Mouse (Mus musculus): ENCODE results near the gene Stk4. TPM values are rescaled to one million over a fixed set of nuclear protein-coding genes. Genes with fewer than 3 reads are reported as not detected.

Stk4 gene
- total RNA-seq, 1 experiment from 2014 or later: 163 TPM

DNA sequence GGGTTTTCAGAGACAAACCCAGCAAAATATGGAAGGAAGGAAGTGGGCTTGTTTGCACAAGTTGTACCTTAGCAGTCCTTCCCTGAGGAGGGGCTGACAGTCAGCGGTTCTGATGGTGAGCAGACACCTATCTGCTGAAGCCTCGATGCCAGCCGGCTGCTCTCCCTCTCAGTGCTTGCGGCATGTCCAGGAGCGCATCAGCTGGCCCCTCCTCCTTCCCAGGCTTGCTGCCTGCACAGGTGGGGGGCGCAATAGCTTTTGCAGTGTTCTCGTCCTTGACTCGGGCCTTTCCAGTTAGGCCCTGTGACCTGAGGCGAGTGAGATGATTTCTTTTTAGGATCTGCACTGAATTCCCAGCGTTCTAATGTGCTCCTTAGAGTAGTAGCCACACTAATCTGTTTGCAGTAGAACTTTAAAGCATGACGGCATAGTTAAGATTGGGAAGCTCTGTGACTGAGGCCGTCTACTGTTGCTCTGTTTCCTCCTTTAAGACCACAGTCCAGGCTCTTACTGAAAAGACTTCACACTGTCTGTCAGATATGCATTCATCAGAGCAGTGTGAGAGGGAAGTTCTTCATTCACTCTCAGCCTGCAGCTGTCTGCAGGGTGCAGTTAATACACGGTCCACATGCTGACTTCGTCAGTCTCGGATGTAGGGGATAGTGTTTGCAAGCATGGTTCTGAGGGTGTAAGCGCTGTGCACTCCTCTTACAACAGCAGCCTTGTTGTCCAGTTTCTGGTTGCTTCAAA, 37.2 kb downstream of the Stk4 start:
- ATAC-seq (replicated peaks in 1 of 2; ENCODE audit: insufficient read depth in 1 of 2, low FRiP score in 2 of 2, low TSS enrichment in 1 of 2, low read depth in 1 of 2, poor library complexity in 2 of 2, severe bottlenecking in 2 of 2): no peak

DNA sequence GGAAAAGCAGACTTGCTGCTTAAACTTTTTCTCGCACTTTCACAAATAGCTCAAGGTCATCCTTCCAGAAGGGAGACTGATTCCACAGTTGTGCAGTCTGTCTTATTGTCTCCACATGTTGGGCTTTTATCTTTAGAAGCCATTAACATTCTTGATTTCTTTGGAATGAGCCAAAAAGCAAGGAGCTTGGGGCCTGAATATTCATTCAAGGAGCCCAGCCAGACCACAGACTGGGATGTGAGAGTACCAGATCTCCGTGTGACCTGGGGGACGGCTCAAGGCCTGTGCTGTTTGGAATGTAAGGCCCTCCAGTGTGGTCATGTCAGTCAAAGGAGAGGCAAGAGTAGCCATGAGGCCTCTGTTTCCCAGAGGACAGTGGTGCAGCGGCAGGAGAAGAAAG, 38.4 kb downstream of the Stk4 start:
- no peak for ATAC-seq (replicated peaks in 1 of 2; ENCODE audit: insufficient read depth in 1 of 2, low FRiP score in 2 of 2, low TSS enrichment in 1 of 2, low read depth in 1 of 2, poor library complexity in 2 of 2, severe bottlenecking in 2 of 2)

DNA sequence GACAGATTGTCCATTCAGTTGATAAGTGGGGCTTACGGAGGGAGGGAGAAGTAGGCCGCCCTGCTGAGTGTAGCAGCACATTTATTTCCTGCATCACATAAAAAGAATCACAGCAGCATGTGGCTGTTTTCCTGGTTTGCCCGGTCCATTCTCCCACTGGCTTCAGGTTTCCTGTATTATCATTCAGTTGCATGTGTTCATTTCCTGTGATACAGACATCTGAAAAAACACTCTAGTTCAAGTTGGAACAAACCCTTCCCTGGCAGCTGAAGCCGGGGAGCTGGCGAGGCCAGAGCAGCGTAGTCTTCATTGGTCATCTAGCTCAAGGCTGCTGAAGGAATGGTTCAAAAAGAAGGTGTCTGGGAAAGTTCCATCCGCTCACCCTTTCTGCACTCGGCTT, 41.4 kb downstream of the Stk4 start:
- no peak for ATAC-seq (replicated peaks in 1 of 2; ENCODE audit: insufficient read depth in 1 of 2, low FRiP score in 2 of 2, low TSS enrichment in 1 of 2, low read depth in 1 of 2, poor library complexity in 2 of 2, severe bottlenecking in 2 of 2)

DNA sequence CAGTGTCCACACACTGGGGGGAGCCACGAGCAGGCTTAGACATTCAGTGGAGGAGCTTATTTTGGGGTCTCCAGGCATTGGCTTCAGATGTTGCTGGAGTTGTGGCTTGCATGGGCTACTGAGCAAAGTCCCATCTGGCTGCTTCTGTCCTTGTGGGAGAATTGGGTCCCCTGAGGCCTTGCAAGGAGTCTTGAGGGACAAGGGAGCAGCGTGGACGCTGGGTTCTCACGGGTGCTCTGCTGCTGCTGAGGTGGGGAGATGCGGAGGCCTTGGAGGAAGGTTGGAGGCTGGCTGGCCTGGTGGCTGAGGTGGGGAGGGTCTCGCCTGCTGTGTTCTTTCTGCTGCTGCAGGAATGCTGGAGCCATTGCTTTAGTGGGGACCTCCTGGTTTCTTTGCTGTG, 43.9 kb downstream of the Stk4 start:
- ATAC-seq (replicated peaks in 1 of 2; ENCODE audit: insufficient read depth in 1 of 2, low FRiP score in 2 of 2, low TSS enrichment in 1 of 2, low read depth in 1 of 2, poor library complexity in 2 of 2, severe bottlenecking in 2 of 2): no peak

DNA sequence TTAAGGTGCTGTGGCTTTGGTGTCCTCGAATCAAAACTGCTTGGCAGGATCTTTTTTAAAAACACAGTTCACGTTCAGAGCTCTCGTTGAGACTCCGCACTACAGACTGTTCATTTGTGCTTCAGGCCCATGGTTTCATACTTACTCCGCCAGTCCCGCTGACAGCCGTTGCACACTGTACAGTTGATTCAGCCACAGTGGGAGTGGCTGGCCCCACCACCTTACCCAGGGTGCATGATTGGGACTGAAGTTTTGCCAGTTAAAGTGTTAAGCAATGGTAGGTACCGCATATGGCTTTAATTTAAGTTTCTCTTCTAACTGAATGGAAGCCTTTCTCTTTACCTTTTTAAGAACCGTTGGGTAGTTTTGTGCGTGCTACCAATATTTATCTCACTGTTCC, 45.4 kb downstream of the Stk4 start:
- no peak for ATAC-seq (replicated peaks in 1 of 2; ENCODE audit: insufficient read depth in 1 of 2, low FRiP score in 2 of 2, low TSS enrichment in 1 of 2, low read depth in 1 of 2, poor library complexity in 2 of 2, severe bottlenecking in 2 of 2)

DNA sequence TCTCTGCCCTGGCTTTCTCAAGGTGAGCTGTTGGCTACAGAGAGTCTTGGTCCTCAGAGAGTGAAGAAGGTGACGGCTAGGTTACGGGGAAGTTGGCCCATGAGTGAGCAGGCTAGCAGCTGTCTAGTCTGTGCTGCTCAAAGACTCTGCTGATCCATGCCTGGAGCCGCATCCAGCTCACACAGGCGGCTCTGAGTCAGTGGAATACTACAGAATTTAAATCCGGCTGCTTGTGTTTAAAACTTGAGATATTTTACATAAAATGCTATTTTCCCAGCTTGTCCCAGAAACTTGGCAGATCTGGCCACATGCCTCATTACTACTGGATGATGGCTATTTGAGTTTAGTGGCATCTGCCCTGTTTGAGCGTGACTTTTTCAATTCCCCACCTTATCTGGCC, 49.4 kb downstream of the Stk4 start:
- ATAC-seq (replicated peaks in 1 of 2; ENCODE audit: insufficient read depth in 1 of 2, low FRiP score in 2 of 2, low TSS enrichment in 1 of 2, low read depth in 1 of 2, poor library complexity in 2 of 2, severe bottlenecking in 2 of 2): no peak

DNA sequence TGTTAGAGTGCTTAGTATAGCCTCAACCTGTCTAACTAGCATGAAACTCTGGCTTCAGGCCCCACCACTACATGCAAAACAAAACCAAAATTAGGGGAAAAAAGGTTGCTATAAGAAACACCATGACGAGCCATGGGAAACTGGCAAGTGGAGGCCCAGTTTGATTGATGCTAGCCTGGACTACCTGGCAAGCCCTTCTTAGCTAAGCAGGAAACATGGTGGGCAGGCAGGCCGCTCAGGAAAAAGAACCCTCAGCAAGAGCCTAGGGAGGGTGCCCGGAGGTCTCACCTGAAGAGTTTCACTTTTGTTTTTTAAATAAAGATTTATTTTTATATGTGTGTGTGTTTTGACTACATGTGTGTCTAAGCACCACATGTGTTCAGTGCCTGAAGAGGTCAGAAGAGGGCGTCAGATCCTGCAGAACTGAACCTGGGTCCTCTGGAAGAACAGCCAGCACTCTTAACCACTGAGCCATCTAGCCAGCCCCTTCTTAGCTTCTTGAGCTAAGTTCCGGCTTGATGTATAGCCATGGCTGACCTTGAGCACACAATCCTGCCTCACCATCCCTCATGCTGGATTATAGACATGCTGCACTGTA, 53.1 kb downstream of the Stk4 start:
- ATAC-seq (replicated peaks in 1 of 2; ENCODE audit: insufficient read depth in 1 of 2, low FRiP score in 2 of 2, low TSS enrichment in 1 of 2, low read depth in 1 of 2, poor library complexity in 2 of 2, severe bottlenecking in 2 of 2): peak in 1 of 2 experiments; percentile 10; a peak in 1 of 4 replicates

DNA sequence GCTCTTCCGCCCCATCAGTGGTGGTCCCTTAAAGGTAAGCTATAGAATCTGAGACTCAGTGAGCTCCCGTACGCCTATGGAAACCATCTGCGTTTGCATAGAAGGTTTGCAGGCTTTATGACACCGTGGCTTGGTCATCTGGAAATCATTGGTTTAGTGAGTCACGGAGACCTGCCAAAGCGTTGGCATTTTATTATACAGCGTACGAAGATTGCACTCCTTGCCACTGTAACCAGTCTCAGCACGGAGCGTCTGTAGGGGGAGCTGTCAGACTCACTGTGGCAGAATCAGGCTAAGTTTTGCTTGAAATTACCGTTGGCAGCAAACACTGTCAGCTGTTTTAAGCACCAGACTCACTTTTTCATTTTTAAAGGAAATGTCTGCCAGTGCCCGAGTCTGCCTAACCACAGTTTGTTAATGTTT, 56.4 kb downstream of the Stk4 start:
- no peak for ATAC-seq (replicated peaks in 1 of 2; ENCODE audit: insufficient read depth in 1 of 2, low FRiP score in 2 of 2, low TSS enrichment in 1 of 2, low read depth in 1 of 2, poor library complexity in 2 of 2, severe bottlenecking in 2 of 2)

DNA sequence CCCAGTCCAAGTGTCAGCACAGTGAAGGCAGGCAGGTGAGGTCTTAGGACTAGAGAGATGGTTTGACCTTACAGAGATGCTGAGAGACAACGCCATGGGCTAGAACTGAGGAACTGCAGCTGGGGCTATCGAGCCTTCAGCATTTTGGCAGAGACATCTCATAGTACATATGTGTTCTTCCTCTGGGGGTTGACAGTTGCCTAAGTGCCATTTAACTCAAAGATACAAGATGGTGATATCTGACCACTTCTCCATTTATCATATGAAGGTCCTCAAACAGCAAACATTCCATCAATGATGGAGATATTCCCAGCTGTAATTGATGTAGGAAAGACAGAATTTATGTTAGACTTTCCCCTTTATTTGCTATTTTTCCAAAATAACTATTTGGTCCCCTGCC, 57.2 kb downstream of the Stk4 start:
- no peak for ATAC-seq (replicated peaks in 1 of 2; ENCODE audit: insufficient read depth in 1 of 2, low FRiP score in 2 of 2, low TSS enrichment in 1 of 2, low read depth in 1 of 2, poor library complexity in 2 of 2, severe bottlenecking in 2 of 2)

DNA sequence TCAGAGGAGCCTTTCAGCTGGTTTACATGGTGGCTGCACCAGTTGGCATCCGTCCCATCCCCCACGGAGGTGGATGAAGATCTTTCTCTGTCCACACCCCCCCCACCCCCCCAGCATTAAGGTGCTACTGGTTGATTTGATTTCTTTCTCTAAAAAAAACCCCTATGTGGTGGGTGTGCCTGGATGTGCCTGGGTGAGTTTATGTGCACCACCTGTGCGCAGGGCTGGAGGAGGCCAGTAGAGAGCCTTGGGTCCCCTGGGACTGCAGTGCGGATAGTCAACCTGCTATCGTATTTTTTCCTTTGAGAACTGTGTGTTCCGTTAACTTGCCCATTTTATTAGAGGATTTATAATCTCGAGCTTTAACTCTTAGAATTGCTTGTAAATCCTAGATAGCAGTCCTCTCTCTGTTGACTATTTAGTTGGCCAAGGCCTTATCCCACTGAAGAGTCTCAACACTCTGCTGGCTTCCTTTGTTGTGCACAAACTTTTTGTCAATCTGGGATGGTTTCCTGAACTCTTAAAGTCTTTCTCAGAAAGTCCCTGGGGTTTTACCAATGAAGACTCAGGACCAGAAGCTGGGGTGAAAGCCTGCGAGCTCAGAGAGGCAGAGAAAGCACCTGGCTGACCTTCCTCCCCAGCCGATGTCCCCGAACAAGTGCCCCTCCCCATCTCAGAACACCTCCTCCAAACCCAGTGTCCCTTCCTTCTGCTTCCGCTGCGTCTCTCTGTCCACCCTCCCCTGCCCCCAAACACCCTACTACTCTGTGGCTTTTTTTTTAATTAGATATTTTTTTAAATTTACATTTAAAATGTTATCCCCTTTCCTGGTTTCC, 58.7 kb downstream of the Stk4 start:
- no peak for ATAC-seq (replicated peaks in 1 of 2; ENCODE audit: insufficient read depth in 1 of 2, low FRiP score in 2 of 2, low TSS enrichment in 1 of 2, low read depth in 1 of 2, poor library complexity in 2 of 2, severe bottlenecking in 2 of 2)

DNA sequence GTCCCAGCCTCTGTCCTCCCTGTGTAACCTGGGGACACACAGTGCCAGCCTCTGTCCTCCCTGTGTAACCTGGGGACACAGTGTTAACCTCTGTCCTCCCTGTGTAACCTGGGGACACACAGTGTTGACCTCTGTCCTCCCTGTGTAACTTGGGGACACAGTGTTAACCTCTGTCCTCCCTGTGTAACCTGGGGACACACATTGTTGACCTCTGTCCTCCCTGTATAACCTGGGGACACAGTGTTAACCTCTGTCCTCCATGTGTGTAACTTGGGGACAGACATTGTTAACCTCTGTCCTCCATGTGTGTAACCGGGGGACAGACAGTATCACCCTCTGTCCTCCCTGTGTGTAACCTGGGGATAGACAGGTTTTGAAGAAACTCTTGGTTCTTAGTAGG, 61.5 kb downstream of the Stk4 start:
- ATAC-seq (replicated peaks in 1 of 2; ENCODE audit: insufficient read depth in 1 of 2, low FRiP score in 2 of 2, low TSS enrichment in 1 of 2, low read depth in 1 of 2, poor library complexity in 2 of 2, severe bottlenecking in 2 of 2): no peak

DNA sequence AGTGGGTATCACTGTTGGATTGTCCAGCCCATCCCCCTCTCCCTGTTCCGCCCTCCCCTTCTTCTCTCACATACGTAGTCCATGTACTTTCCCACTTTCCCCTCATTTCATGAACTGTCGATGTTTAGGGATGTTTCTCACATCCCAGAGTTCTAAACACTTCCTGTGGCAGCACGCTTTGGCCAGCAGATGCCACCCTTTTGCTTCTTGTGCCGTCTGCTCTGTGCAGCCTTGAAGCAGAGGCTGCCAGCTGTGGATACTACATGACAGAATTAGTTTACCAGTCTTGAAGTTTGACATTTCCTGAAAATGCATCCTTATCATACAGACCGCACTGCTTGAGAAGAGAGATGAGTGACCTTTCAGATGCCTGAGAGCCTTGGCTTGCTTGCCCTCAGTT, 64.4 kb downstream of the Stk4 start:
- no peak for ATAC-seq (replicated peaks in 1 of 2; ENCODE audit: insufficient read depth in 1 of 2, low FRiP score in 2 of 2, low TSS enrichment in 1 of 2, low read depth in 1 of 2, poor library complexity in 2 of 2, severe bottlenecking in 2 of 2)

DNA sequence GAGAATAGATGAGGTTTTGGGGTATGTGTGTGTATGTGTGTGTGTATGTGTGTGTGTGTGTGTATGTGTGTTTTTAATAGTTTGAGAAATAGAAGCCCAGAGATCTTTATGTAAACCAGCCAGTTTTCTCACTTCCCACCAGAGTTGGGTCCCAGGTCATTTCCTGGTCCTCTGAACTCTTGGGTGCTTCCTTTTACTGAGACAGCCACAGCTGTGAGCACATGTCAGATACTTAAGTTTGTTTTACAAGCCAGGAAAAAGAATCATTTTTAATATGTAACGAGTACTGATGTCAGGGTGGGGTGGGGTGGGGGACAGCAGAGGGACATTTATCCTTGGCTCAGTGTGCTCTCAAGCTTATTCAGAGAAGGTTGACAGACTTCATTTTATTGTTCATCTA, 65.2 kb downstream of the Stk4 start:
- no peak for ATAC-seq (replicated peaks in 1 of 2; ENCODE audit: insufficient read depth in 1 of 2, low FRiP score in 2 of 2, low TSS enrichment in 1 of 2, low read depth in 1 of 2, poor library complexity in 2 of 2, severe bottlenecking in 2 of 2)

DNA sequence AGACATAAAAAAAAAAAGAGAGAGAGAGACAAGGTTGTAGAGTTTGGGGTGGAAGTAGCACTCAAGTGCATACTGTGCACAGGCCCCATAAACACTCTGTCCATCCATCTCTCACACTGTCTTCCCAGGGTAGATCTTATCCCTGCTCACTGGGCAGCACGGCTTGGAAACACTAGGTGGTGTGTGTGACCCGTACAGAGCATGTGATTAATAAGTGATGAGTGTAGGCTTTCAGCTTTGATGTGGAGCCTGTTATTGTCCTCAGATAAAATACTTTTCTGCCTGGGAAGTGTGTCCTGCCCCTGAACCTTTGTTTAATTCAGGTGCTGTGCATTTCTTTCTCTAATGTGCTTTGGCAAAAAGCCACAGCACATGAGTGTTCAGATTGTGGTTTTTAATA, 66.3 kb downstream of the Stk4 start:
- no peak for ATAC-seq (replicated peaks in 1 of 2; ENCODE audit: insufficient read depth in 1 of 2, low FRiP score in 2 of 2, low TSS enrichment in 1 of 2, low read depth in 1 of 2, poor library complexity in 2 of 2, severe bottlenecking in 2 of 2)

DNA sequence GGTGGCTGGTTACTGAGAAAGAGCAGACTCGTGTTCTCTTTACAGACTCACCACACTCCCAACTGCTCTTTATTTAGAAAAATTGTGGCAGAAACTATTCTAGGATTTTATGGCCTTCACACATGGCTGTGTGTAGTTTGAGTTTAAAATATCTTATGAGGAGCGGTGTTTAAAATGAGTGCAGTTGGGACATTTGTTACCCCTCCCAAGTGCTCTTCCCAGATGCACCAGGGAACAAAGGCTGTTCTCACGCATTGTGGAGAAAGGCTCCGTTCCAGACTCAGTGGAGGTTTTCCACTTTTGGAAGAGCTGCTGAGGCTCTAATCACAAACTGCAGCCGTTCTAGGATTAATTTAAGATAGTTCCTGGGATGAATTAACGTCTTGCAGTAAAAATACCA, 67.6 kb downstream of the Stk4 start:
- ATAC-seq (replicated peaks in 1 of 2; ENCODE audit: insufficient read depth in 1 of 2, low FRiP score in 2 of 2, low TSS enrichment in 1 of 2, low read depth in 1 of 2, poor library complexity in 2 of 2, severe bottlenecking in 2 of 2): no peak

DNA sequence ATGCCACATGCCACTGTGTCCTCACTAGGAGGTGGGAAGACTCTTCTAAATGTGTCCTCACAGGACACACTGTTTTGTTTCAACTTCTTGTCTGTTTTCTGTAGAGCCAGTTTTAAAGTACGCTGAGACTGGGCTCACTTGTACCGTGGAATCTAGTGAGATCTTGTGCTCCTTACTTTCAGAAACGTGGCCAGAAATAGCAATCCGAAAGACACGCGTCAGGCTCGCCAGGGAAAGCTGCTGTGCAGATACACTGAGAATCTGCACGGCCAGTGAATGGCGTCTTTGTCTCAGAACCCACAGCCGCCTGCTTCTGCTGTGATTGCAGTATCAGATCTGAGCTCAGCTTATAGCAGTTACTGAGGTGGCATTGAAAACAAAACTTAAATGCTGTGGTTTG, 71.9 kb downstream of the Stk4 start:
- ATAC-seq (replicated peaks in 1 of 2; ENCODE audit: insufficient read depth in 1 of 2, low FRiP score in 2 of 2, low TSS enrichment in 1 of 2, low read depth in 1 of 2, poor library complexity in 2 of 2, severe bottlenecking in 2 of 2): no peak

DNA sequence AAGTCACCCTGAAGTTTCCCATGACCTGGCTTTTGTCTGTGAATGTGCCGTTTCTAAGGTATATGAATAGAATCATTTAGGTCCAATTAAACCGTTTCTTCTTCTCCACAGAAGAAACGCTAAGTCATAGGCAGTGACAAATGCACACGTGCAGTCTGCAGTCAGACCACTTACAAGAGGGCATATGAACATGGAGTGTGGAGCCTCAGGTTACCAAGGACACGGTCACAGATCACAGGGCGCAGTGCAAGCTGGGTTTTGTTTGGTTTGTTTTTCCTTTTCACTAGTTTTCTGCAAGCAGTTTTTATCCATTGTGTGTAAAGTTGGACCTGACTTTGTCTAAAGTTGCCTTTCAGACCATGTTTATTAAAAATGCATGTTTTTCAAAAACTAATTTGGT, 73.9 kb downstream of the Stk4 start:
- no peak for ATAC-seq (replicated peaks in 1 of 2; ENCODE audit: insufficient read depth in 1 of 2, low FRiP score in 2 of 2, low TSS enrichment in 1 of 2, low read depth in 1 of 2, poor library complexity in 2 of 2, severe bottlenecking in 2 of 2)

DNA sequence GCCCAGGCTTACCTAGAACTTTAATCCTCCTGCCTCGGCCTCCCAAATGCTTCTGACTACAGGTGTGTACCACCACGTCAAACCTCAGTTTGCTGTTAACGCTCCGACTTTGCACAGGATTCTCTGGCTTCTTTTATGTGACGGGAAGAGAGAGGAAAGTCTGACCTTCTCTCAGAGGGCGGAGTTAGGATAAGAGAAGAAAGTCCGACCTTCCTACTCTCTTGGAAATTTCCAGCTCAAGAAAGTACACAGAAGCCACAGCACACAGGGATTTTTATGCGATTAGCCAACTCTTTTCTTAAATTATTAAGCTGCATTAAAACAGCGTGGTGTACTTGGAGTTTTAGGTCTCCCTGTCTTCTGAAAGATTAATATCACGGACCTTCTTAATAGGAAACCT, 74.4 kb downstream of the Stk4 start:
- no peak for ATAC-seq (replicated peaks in 1 of 2; ENCODE audit: insufficient read depth in 1 of 2, low FRiP score in 2 of 2, low TSS enrichment in 1 of 2, low read depth in 1 of 2, poor library complexity in 2 of 2, severe bottlenecking in 2 of 2)
